Mouse (Mus musculus) gastrocnemius, postnatal 25 days (tissue): Measurements from ENCODE around the gene Tnfsf13b. TPM values are rescaled to one million over a fixed set of nuclear protein-coding genes. Genes with fewer than 3 reads are reported as not detected.

Experiments used
- DNase-seq: peaks from one replicate; pipeline ENCODE4 v3.0.0; 2022
- long read RNA-seq, 2 experiments: library from polyadenylated mRNA; stranded (forward); transcript quantifications; one replicate each; pipeline ENCODE4 v2.0.0; 2021
- total RNA-seq, 2 experiments: library from RNA; stranded (reverse); gene quantifications; 1 replicate in 1 of 2; 2 replicates in 1 of 2; pipeline ENCODE4 v1.2.3; 2021

Tnfsf13b gene
- under 1 TPM; 0.92 to 0.99 TPM for total RNA-seq
- long read RNA-seq, experiment 1: 0 reads
- long read RNA-seq, experiment 2: 0 reads

- no peak for DNase-seq
These were observed at the start of gene Tnfsf13b for GRCm38 (mm10) chr8:10006156-10006985. TSS of gene Tnfsf13b (plus strand) at chr8:10006467.

GRCm38 (mm10) chr8:9958338-9958737 is 47.9 kb upstream of the Tnfsf13b start:
- no peak for DNase-seq

- no peak for DNase-seq
These were observed 46.3 kb upstream of the Tnfsf13b start for GRCm38 (mm10) chr8:9959919-9960318.

GRCm38 (mm10) chr8:9971866-9972265 is 34.4 kb upstream of the Tnfsf13b start:
- DNase-seq: no peak

GRCm38 (mm10) chr8:9975276-9975675 is 31.0 kb upstream of the Tnfsf13b start:
- no peak for DNase-seq

- DNase-seq: peak; percentile 99
These were observed 30.2 kb upstream of the Tnfsf13b start for GRCm38 (mm10) chr8:9975898-9976611.

GRCm38 (mm10) chr8:9977016-9977415 is 29.3 kb upstream of the Tnfsf13b start:
- DNase-seq: no peak

- DNase-seq: peak; percentile 96
These were observed 28.5 kb upstream of the Tnfsf13b start, which contains the start of the genes Lig4 and Abhd13 for GRCm38 (mm10) chr8:9977573-9978314. TSS of gene Lig4 (minus strand) at chr8:9977686. TSS of gene Abhd13 (plus strand) at chr8:9977707.

- DNase-seq: no peak
These were observed 27.6 kb upstream of the Tnfsf13b start for GRCm38 (mm10) chr8:9978475-9979230.

GRCm38 (mm10) chr8:9979746-9980145 is 26.5 kb upstream of the Tnfsf13b start:
- DNase-seq: no peak

- no peak for DNase-seq
These were observed 26.1 kb upstream of the Tnfsf13b start for GRCm38 (mm10) chr8:9980188-9980587.

- DNase-seq: no peak
These were observed 2.2 kb upstream of the Tnfsf13b start for GRCm38 (mm10) chr8:10004115-10004514.

- DNase-seq: no peak
These were observed 856 bp downstream of the Tnfsf13b start for GRCm38 (mm10) chr8:10006986-10007659.

GRCm38 (mm10) chr8:10007660-10008028 is 1.4 kb downstream of the Tnfsf13b start:
- no peak for DNase-seq

- no peak for DNase-seq
These were observed 10.0 kb downstream of the Tnfsf13b start for GRCm38 (mm10) chr8:10016252-10016651.

- no peak for DNase-seq
These were observed 11.0 kb downstream of the Tnfsf13b start for GRCm38 (mm10) chr8:10017231-10017630.

- DNase-seq: no peak
These were observed 24.2 kb downstream of the Tnfsf13b start for GRCm38 (mm10) chr8:10030320-10031060.

- DNase-seq: no peak
These were observed 24.9 kb downstream of the Tnfsf13b start for GRCm38 (mm10) chr8:10031177-10031576.

- DNase-seq: no peak
These were observed 34.6 kb downstream of the Tnfsf13b start for GRCm38 (mm10) chr8:10040866-10041265.

GRCm38 (mm10) chr8:10043842-10044510 is 37.7 kb downstream of the Tnfsf13b start:
- DNase-seq: no peak
